Mouse (Mus musculus) embryonic fibroblast, embryonic 13.5 days (primary cell): Measurements from ENCODE around the gene Wdr1.

Experiments
- CTCF ChIP-seq: IDR thresholded peaks from 2 replicates; pipeline ENCODE4 v1.5.1; 2011; ENCODE audit warnings: mild to moderate bottlenecking, control low read depth, low read length, moderate library complexity, borderline replicate concordance; ENCODE audit not compliant: insufficient read depth
- POLR2A ChIP-seq: IDR thresholded peaks from 2 replicates; pipeline ENCODE4 v1.6.1; 2011; ENCODE audit warnings: low read depth, mild to moderate bottlenecking, control low read depth, low read length, moderate library complexity

GRCm38 (mm10) chr5:38598647-38599304, 35.8 kb upstream of the Wdr1 start:
- no peak for TF ChIP-seq CTCF
- no peak for TF ChIP-seq POLR2A
